Mouse (Mus musculus): ENCODE measurements at regions not wholly inside any gene's neighbourhood (a gene's known extent, or its start where the extent isn't known, plus 50 kb on each side); places are given as distances from the start of the nearest gene placed in this dataset.

GRCm38 (mm10) chr16:95815966-95816365, 114.1 kb downstream of the Ets2 start:
- no peak for DNase-seq (ENCODE audit: low read depth in 1 of 2, low spot score in 2 of 2)

- DNase-seq (ENCODE audit: low read depth in 1 of 2, low spot score in 2 of 2), result no peak
Observed at GRCm38 (mm10) chr16:95815206-95815731, 113.4 kb downstream of the Ets2 start.

DNA sequence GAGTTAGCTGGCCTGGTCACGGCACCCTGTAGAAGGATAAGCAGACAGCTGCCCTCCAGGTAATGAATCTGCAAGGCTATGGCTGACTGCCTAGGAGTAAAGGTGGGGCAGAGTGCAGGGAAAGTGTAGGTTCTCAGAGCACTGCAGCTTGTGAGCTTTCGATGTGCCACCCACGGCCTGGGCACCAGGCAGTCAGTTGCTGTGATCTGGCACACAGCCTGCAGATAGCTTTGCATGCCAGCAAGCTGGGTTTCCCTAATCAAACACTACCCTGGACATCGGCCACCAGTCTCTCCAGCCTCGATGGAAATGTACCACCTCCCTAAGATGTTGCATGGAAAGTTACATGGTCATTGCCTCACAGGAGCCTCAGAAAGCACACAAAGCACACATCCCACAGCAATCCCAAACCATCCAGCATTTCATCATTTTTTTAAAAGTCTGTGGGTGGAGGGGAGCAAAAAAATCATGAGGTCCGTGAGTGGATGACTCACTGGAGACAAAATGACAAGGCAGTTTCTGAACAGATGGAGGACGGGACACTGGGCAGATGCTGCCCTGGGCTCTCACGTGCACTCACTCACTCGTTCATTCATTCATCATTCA, 112.7 kb downstream of the Ets2 start:
- DNase-seq (ENCODE audit: low read depth in 1 of 2, low spot score in 2 of 2), result no peak

DNA sequence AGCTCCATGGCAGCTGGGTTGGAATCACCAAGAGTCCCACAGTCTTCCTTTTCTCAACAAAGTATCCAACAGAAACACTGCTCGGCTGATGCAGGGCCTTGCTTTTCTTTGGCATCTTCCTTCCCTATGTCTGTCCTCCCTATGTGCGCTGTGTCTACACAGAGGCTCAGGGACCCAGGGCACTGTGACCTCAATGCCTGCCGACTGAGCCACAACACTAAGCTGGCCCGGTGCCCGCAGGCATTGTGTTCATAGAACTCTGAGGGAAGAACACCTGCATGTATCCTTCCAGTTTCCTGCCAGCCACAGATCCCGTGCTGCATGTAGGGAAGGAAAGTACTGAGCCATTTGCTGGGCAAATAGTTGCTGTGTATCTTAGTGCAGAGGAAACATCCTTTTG, 109.2 kb downstream of the Ets2 start:
- no peak for DNase-seq (ENCODE audit: low read depth in 1 of 2, low spot score in 2 of 2)

GRCm38 (mm10) chr16:95809127-95809876, 107.4 kb downstream of the Ets2 start:
- no peak for DNase-seq (ENCODE audit: low read depth in 1 of 2, low spot score in 2 of 2)

- no peak for DNase-seq (ENCODE audit: low read depth in 1 of 2, low spot score in 2 of 2)
Observed at GRCm38 (mm10) chr16:95806510-95806909, 104.6 kb downstream of the Ets2 start.

GRCm38 (mm10) chr16:95804199-95804598, 102.3 kb downstream of the Ets2 start:
- DNase-seq (ENCODE audit: low read depth in 1 of 2, low spot score in 2 of 2), result no peak

- DNase-seq (ENCODE audit: low read depth in 1 of 2, low spot score in 2 of 2), result no peak
Observed at GRCm38 (mm10) chr16:95802641-95803040, 100.8 kb downstream of the Ets2 start.

GRCm38 (mm10) chr16:95802207-95802606, 100.3 kb downstream of the Ets2 start:
- no peak for DNase-seq (ENCODE audit: low read depth in 1 of 2, low spot score in 2 of 2)

GRCm38 (mm10) chr16:95800911-95801442, 99.1 kb downstream of the Ets2 start:
- DNase-seq (ENCODE audit: low read depth in 1 of 2, low spot score in 2 of 2), result no peak

DNA sequence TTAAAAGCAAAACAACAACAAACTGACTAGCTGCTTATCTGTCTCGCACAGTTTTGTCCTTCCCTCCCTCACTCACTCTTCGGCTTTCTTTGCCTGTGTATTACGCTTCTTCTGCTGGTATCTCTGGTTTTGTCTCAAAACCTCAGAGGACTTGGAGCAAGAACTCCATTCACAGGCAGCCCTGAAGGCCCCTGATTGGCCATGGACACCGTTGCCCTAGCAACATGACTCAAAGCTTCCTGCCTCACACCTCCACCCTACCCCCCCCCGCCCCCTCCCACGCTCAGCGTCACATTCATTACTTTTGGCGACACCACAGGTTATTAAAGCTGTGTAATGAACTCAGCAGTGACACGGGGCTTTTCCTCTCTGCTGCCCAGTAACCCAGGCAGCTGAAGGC, 96.7 kb downstream of the Ets2 start:
- DNase-seq (ENCODE audit: low read depth in 1 of 2, low spot score in 2 of 2), result no peak

- DNase-seq (ENCODE audit: low read depth in 1 of 2, low spot score in 2 of 2), result no peak
Observed at GRCm38 (mm10) chr16:95798099-95798498, 96.2 kb downstream of the Ets2 start.

DNA sequence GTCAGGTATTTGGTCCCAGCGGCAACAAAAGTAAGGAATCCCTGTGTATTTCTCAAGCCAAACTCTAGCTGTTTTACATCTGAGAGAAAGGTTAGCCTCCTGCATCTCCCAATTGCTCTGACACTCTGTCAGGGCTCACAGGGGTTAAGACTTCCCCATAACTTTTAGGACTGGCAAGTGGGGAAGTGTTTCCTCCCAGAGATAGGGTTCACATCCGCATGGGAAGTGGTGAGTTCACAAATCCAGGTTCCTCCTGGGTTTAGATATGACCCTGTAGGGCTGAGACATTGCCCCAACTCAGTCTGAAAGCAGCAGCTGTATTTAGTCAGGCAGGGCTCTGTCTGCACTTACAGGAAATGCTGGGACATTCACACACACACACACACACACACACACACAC, 95.3 kb downstream of the Ets2 start:
- no peak for DNase-seq (ENCODE audit: low read depth in 1 of 2, low spot score in 2 of 2)

DNA sequence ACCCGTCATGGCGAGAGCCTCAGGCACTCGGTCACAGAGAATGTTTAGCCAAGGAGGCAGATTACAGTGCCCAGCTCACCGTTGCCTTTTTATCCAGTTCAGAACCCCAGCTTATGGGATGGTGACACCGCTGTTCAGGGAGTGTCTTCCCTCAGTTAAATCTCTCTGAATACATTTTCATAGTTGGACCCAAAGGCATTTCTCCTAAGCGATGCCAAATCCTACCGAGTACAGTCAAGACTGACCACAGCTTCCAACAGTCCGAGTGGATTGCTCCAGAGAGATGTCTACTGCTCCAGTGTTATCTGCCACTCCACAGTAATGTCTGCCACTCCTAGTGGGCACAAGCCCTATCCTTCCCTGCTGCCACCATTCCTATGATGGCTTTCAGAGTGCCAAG, 93.0 kb downstream of the Ets2 start:
- no peak for DNase-seq (ENCODE audit: low read depth in 1 of 2, low spot score in 2 of 2)

- no peak for DNase-seq (ENCODE audit: low read depth in 1 of 2, low spot score in 2 of 2)
Observed at GRCm38 (mm10) chr16:95794281-95794727, 92.4 kb downstream of the Ets2 start.

GRCm38 (mm10) chr16:95790691-95791090, 88.8 kb downstream of the Ets2 start:
- DNase-seq (ENCODE audit: low read depth in 1 of 2, low spot score in 2 of 2), result no peak

DNA sequence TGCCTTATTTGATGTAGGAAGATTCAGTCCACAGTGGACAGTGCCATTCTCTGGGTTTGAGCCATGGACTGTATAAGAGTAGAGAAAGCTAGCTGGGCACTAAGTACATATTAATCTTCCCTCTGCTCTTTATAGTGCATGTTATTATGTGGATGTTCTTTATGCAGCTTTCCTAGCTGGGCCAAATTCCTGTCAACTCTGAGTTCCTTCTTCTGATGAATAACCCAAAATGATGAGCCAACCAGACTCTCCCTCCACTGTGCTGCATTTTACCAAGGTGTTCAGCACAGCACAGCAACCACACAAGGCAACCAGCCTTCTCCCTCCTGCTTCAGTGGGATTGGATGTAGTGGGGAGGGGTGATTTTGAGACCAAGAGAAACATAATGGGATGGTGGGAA, 87.7 kb downstream of the Ets2 start:
- DNase-seq (ENCODE audit: low read depth in 1 of 2, low spot score in 2 of 2), result no peak

- no peak for DNase-seq (ENCODE audit: low read depth in 1 of 2, low spot score in 2 of 2)
Observed at GRCm38 (mm10) chr16:95781681-95782080, 79.8 kb downstream of the Ets2 start.

- no peak for DNase-seq (ENCODE audit: low read depth in 1 of 2, low spot score in 2 of 2)
Observed at GRCm38 (mm10) chr16:95780431-95780830, 78.6 kb downstream of the Ets2 start.

DNA sequence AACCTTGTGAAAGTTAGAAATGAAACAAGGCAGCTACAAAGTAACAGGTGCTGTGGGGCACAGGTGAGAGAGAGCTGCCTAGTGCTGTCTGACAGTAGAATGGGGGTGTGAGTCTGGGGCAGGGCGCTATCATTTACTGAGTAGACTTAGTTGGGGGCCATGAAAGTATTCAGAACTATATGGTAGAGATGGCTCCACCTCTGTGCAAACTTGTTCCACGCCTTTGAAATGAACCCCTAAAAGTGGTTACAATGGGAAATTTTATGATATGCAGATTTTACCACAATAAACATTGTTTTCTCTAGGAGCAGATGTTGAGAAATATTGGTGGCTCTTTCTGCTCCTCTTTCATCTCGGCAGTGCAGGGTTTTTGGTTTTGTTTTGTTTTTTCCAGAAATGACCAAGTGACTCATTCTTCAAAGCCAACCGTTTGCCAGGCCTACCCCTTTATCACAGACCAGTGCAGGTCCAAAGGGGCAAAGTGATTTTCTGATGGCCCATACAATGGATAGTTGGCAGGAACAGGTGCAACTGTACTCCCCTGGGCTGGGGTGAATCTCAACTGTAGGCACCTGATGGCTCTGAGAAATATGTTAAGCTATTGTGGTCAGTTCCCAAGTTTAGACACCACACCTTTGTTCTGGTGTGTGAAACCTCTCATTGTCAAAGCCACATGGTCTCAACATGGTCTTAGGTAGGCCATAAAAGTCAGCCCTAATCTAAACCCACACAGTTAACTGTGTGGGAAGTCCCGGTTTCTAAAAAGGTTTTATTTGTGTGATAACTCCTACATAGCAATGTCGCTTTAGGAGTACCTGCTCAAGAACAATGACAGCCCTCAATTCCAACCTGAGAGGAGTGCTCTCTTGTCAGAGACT, 77.2 kb downstream of the Ets2 start:
- no peak for DNase-seq (ENCODE audit: low read depth in 1 of 2, low spot score in 2 of 2)

DNA sequence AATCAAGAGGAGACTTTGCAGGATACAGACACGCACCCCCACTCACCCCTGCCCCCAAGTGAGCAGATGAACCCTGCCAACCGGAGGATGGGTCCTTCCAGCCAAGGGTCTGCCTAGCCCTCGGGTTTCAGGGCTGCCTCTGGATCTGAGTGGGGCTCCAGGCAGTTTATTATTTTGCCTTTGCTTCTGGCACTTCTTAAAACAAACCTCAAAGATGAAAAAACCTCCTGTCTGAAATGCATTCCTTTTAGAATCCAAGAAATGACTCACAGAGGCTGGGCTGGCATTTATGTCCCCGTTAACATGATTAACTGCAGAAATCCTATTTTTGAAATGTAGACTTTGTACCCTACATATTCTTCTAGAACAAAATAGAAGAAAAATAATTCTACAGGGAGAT, 76.3 kb downstream of the Ets2 start:
- DNase-seq (ENCODE audit: low read depth in 1 of 2, low spot score in 2 of 2), result no peak
